Mouse (Mus musculus) embryonic facial prominence, embryonic 13.5 days (tissue): ENCODE measurements around the gene Brd3. TPM values are rescaled to one million over a fixed set of nuclear protein-coding genes. Genes with fewer than 3 reads are reported as not detected.
A peak's percentile ranks its signal among the peaks of the same experiment; 100 is the strongest.
"Not testable (repeated sequence)": the region's sequence is repeated elsewhere in the genome, so short reads cannot be mapped to it uniquely, and the experiment has no call there.

Source experiments
- ATAC-seq: fragments of 200-750 bp; cut with Nextera tagmentation; 2 replicates; pipeline ENCODE4 v1.8.0; 2017; ENCODE audit warnings: low read depth; ENCODE audit not compliant: insufficient number of reproducible peaks, insufficient read depth, low FRiP score, low TSS enrichment
- H3K27ac ChIP-seq: fragments of 300-500 bp; sonication (generic); 2 replicates; pipeline ENCODE4 v1.5.1; 2015; ENCODE audit warnings: moderate library complexity, mild to moderate bottlenecking, inconsistent platforms
- H3K27me3 ChIP-seq: fragments of 300-500 bp; sonication (generic); 2 replicates; pipeline ENCODE4 v1.6.1; 2015; ENCODE audit warnings: mild to moderate bottlenecking, inconsistent platforms
- H3K36me3 ChIP-seq: fragments of 300-500 bp; sonication (generic); 2 replicates; pipeline ENCODE4 v1.6.1; 2015; ENCODE audit warnings: mild to moderate bottlenecking, inconsistent platforms
- H3K4me1 ChIP-seq: fragments of 300-500 bp; sonication (generic); 2 replicates; pipeline ENCODE4 v1.6.1; 2015; ENCODE audit warnings: inconsistent platforms
- H3K4me2 ChIP-seq: fragments of 300-500 bp; sonication (generic); 2 replicates; pipeline ENCODE4 v1.6.1; 2015; ENCODE audit warnings: moderate library complexity, mild to moderate bottlenecking, inconsistent platforms
- H3K4me3 ChIP-seq: fragments of 300-500 bp; sonication (generic); 2 replicates; pipeline ENCODE4 v1.5.1; 2015; ENCODE audit warnings: mild to moderate bottlenecking, inconsistent platforms
- H3K9ac ChIP-seq: fragments of 300-500 bp; sonication (generic); 2 replicates; pipeline ENCODE4 v1.6.1; 2015; ENCODE audit warnings: mild to moderate bottlenecking, inconsistent platforms
- H3K9me3 ChIP-seq: fragments of 300-500 bp; sonication (generic); 2 replicates; pipeline ENCODE4 v1.6.1; 2016; ENCODE audit warnings: inconsistent platforms
- WGBS: fragments of 180-500 bp; shearing (Covaris S2); methylation state at CpG from one replicate; pipeline ENCODE4 v1.1.7; 2015; ENCODE audit warnings: mixed read lengths; 5-methylcytosine and 5-hydroxymethylcytosine counted together
- polyA plus RNA-seq: library from polyadenylated mRNA; unstranded; fragments of >200 nt; fragmentation: Nextera tagmentation; extraction: Ambion mirVana; gene quantifications from 2 replicates; pipeline ENCODE4 v1.2.1, GENCODE M21; 2015

The Brd3 gene
- polyA plus RNA-seq, 1 experiment from 2014 or later: 138 TPM

GRCm38 (mm10) chr2:27539772-27540514 is 32.5 kb upstream of the Brd3 start:
- WGBS: under 1% methylated on average over 46 of the region's 46 CpGs
- ATAC-seq: peak; percentile 96
- no peaks in the 10 kb centered on the region for H3K9me3 ChIP-seq

DNA sequence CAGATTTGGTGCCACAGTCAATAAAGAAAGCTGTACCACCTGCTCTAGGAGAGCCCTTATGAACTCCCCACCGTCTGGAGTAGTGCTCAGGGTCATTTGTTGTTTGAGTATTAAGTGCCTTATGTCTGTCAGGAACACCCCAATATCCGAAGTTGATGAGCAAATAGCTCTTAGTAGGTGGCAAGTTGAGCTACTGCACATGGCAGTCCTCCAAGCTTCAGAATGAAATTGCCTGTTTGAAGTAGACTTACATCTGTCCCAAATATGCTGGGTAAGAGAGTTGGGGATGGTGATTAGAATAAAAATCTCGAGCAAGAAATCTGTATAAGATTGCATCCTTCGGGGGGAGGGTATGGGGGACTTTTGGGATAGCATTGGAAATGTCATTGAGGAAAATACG is 31.9 kb upstream of the Brd3 start:
- Histone ChIP-seq H3K9ac (peak overlapping the region; percentile 37), H3K9me3 (no peaks in the 10 kb centered on the region), H3K36me3 (peaks cover 27% of the 10 kb centered on the region), H3K4me2 (peak overlapping the region; percentile 72), H3K27ac (peak overlapping the region; percentile 90), H3K27me3 (no peaks in the 10 kb centered on the region), H3K4me1 (peaks cover 19% of the 10 kb centered on the region), H3K4me3 (peak overlapping the region; percentile 46)
- 17% methylated on average over 5 of the region's 5 CpGs for WGBS
- no peak for ATAC-seq

More at GRCm38 (mm10) chr2:27539772-27540514, 32.5 kb upstream of the Brd3 start:
- peak overlapping the region; percentile 46 for H3K4me3 ChIP-seq
- peak overlapping the region; percentile 72 for H3K4me2 ChIP-seq
- no peaks in the 10 kb centered on the region for H3K27me3 ChIP-seq
- H3K36me3 ChIP-seq: peaks cover 21% of the 10 kb centered on the region
- H3K4me1 ChIP-seq: peaks cover 19% of the 10 kb centered on the region
- peak overlapping the region; percentile 90 for H3K27ac ChIP-seq
- H3K9ac ChIP-seq: peak overlapping the region; percentile 70

DNA sequence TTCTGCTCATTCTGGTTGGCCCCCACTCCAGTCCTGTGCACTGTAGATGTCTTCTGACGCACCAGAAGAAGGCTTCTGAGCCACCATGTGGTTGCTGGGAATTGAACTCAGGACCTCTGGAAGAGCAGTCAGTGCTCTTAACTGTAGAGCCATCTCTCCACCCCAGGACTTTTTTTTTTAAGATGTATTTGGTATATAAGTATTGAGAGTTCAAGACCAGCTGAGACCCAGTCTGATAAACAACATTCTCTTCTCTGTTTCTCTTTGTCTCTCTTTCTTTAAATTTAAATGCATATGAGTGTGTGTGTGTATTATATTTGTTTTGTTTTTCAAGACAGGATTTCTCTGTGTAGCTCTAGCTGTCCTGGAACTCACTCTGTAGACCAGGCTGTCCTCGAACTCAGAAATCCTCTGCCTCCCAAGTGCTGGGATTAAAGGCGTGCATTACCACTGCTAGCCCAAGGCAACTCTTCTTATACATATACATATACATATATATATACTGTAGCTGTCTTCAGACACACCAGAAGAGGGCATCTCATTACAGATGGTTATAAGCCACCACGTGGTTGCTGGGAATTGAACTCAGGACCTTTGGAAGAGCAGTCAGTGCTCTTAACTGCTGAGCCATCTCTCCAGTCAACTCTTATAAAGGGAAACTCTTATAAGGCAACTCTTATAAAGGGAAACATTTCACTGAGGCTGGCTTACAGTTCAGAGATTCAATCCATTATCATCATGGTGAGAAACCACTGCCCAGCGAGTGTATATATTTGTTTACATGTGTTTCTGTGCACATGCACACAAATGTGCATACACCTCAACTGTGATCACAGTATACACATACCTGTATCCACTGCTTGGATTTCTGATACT is 31.2 kb upstream of the Brd3 start:
- peak overlapping the region; percentile 72 for H3K4me2 ChIP-seq
- peaks cover 19% of the 10 kb centered on the region for H3K4me1 ChIP-seq
- H3K4me3 ChIP-seq: peak overlapping the region; percentile 46
- H3K36me3 ChIP-seq: peaks cover 33% of the 10 kb centered on the region
- H3K9ac ChIP-seq: peak overlapping the region; percentile 37
- H3K27ac ChIP-seq: peak overlapping the region; percentile 90
- H3K9me3 ChIP-seq, ATAC-seq, H3K27me3 ChIP-seq: not testable (repeated sequence)
- WGBS: 63% methylated on average over 5 of the region's 5 CpGs

DNA sequence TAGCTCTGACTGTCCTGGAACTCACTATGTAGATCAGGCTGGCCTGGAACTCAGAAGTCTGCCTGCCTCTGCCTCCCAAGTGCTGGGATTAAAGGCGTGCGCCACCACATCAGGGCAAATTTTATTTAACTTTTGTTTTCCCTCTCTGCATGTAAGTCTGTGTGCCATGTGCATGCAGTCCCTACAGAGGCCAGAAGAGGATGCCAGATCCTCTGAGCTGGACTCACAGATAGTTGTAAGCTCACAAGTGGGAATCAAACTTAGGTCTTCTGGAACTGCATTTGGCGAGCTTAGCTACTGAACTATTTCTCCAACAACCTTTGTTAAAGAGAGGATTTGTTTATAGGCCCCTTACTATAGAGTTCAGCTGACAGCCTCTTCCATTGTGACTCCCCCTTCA is 10.8 kb upstream of the Brd3 start:
- no peak for ATAC-seq
- H3K36me3 ChIP-seq: peaks cover 50% of the 10 kb centered on the region
- H3K9me3 ChIP-seq: no peaks in the 10 kb centered on the region
- H3K4me1 ChIP-seq: peaks cover 29% of the 10 kb centered on the region
- H3K4me3 ChIP-seq: no peak overlapping the region
- no peak overlapping the region for H3K9ac ChIP-seq
- H3K4me2 ChIP-seq: no peak overlapping the region
- WGBS: 90% methylated on average over 3 of the region's 3 CpGs
- H3K27me3 ChIP-seq: no peaks in the 10 kb centered on the region
- no peak overlapping the region for H3K27ac ChIP-seq

DNA sequence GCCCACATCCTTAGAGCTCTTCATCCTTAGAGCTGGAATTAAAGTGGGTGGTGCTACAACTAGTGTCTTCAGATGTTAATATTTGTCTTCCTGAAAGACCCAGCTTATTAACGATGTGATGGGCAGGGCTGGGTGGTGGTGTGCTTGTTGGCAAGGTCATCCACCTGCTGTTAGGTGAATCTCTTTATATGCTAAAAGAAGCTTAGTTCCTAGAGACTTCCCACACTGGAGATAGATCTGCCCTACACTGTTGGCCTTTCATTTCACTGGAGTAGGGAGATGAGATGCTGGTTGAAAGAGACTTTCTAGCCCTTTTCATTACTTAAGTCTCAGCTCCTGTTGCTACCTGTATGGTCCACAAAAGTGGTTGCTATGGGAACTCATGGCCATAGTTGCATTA is 8.8 kb upstream of the Brd3 start:
- peak overlapping the region; percentile 97 for H3K4me2 ChIP-seq
- no peak for ATAC-seq
- 14% methylated on average over 1 of the region's 1 CpGs for WGBS

GRCm38 (mm10) chr2:27515341-27516166 is 8.1 kb upstream of the Brd3 start:
- Histone ChIP-seq H3K4me2 (peak overlapping the region; percentile 97), H3K4me1 (peaks cover 29% of the 10 kb centered on the region), H3K9ac (peak overlapping the region; percentile 97), H3K4me3 (peak overlapping the region; percentile 85), H3K36me3 (peaks cover 25% of the 10 kb centered on the region), H3K9me3 (peaks cover 6% of the 10 kb centered on the region; the same call in 1 of the 2 replicates), H3K27ac (peak overlapping the region; percentile 93), H3K27me3 (no peaks in the 10 kb centered on the region)
- ATAC-seq: 0 out of 2 replicates have a peak, but pooled peaks have one; percentile 16
- under 1% methylated on average over 38 of the region's 40 CpGs for WGBS

More for the DNA sequence above, 8.8 kb upstream of the Brd3 start:
- peaks cover 6% of the 10 kb centered on the region; the same call in 1 of the 2 replicates for H3K9me3 ChIP-seq
- H3K4me1 ChIP-seq: peaks cover 29% of the 10 kb centered on the region
- H3K27me3 ChIP-seq: no peaks in the 10 kb centered on the region
- peak overlapping the region; percentile 85 for H3K4me3 ChIP-seq
- H3K27ac ChIP-seq: no peak overlapping the region
- peak overlapping the region; percentile 97 for H3K9ac ChIP-seq
- peaks cover 33% of the 10 kb centered on the region for H3K36me3 ChIP-seq

DNA sequence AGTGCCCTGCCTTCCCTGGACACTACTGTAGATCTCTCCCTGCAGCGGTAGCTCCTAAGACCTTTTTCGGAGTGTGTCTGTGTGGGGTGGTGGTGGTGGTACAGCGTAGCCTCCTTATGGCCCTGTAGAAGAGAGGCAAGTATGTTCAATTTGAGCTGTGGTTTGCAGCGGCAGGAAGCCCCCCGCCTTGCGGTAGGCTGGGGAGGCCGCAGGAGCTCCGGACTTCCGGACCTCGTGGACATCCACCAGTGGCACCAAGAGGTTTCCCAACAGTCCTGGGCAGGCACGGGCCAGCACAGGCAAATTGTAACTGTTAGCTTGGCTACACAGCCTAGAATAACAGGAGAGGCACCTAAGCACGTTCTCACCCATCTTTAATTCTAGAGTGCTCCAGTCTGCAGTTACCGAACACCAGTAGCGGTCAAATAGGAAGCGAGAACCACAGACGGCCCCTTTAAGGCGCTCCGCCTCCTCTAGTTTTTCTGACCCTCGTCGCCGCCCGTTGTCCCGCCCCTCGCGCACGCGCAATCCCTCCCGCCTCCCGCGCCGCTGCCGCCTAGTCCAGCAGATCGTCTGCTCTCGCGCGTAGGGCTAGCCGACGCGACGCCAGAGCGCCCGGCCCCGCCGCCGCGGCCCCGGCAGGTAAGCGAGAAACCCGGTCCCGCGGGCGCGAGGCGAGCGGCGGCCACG is 7.3 kb upstream of the Brd3 start, which contains the start of gene Wdr5:
Wdr5 (plus strand) TSS at position 519 of the 690 bp plus-strand sequence.
- peak within 1 kb of the TSS; percentile 97 for H3K9ac ChIP-seq
- H3K27ac ChIP-seq: peak within 1 kb of the TSS; percentile 93
- peaks cover 29% of the 10 kb centered on the region for H3K4me1 ChIP-seq
- peaks cover 18% of the 10 kb centered on the region for H3K36me3 ChIP-seq
- peak within 1 kb of the TSS; percentile 85 for H3K4me3 ChIP-seq
- under 1% methylated on average over 57 of the region's 57 CpGs for WGBS
- ATAC-seq: peak; percentile 89
- peak within 1 kb of the TSS; percentile 97 for H3K4me2 ChIP-seq
- no peaks in the 10 kb centered on the region for H3K27me3 ChIP-seq
- peaks cover 6% of the 10 kb centered on the region; the same call in 1 of the 2 replicates for H3K9me3 ChIP-seq

DNA sequence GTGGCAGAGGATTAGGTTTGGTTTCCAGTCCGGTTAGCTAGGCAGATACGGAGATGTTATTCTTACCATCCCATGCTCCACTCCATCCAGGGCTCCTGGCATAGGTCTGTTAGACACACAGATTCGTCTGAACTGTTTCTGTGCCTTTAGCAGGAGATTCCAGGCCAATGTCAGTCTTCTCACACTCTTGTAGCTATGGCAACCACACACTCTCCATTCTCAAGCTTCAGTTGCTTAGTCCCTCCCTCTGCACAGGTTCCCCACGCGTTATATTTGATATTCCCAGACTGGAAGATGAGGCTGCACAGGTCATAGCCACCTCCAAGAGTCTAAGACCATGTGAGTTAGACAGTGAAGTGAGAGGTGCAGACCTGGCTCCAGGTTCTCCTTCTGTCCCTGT is 6.4 kb upstream of the Brd3 start:
- peak overlapping the region; percentile 97 for H3K9ac ChIP-seq
- H3K4me3 ChIP-seq: peak overlapping the region; percentile 85
- no peaks in the 10 kb centered on the region for H3K27me3 ChIP-seq
- peak overlapping the region; percentile 93 for H3K27ac ChIP-seq
- no peak for ATAC-seq
- H3K4me1 ChIP-seq: peaks cover 29% of the 10 kb centered on the region
- H3K36me3 ChIP-seq: peaks cover 9% of the 10 kb centered on the region
- H3K4me2 ChIP-seq: peak overlapping the region; percentile 97
- WGBS: 77% methylated on average over 5 of the region's 5 CpGs
- H3K9me3 ChIP-seq: peaks cover 6% of the 10 kb centered on the region; the same call in 1 of the 2 replicates

GRCm38 (mm10) chr2:27512909-27513308 is 5.4 kb upstream of the Brd3 start:
- peaks cover 29% of the 10 kb centered on the region for H3K4me1 ChIP-seq
- H3K9me3 ChIP-seq: peaks cover 6% of the 10 kb centered on the region; the same call in 1 of the 2 replicates
- no peaks in the 10 kb centered on the region for H3K27me3 ChIP-seq
- no peaks in the 10 kb centered on the region for H3K36me3 ChIP-seq
- no peak for ATAC-seq
- H3K9ac ChIP-seq: no peak overlapping the region
- no peak overlapping the region for H3K27ac ChIP-seq
- no peak overlapping the region for H3K4me3 ChIP-seq
- no peak overlapping the region for H3K4me2 ChIP-seq
- 81% methylated on average over 3 of the region's 3 CpGs for WGBS

- 95% methylated on average over 7 of the region's 7 CpGs for WGBS
- Histone ChIP-seq H3K4me1 (peaks cover 16% of the 10 kb centered on the region), H3K9ac (no peak overlapping the region), H3K9me3 (peaks cover 6% of the 10 kb centered on the region; the same call in 1 of the 2 replicates), H3K4me2 (no peak overlapping the region), H3K4me3 (no peak overlapping the region), H3K27me3 (no peaks in the 10 kb centered on the region), H3K36me3 (no peaks in the 10 kb centered on the region), H3K27ac (no peak overlapping the region)
- no peak for ATAC-seq
Observed at GRCm38 (mm10) chr2:27510706-27511105, 3.2 kb upstream of the Brd3 start.
